Mouse (Mus musculus): ENCODE data around the gene Lamtor2. TPM values are rescaled to one million over a fixed set of nuclear protein-coding genes. Genes with fewer than 3 reads are reported as not detected.

The Lamtor2 gene
- total and polyA plus RNA-seq, 3 experiments = 125 to 188 TPM; not detected in 1

DNA sequence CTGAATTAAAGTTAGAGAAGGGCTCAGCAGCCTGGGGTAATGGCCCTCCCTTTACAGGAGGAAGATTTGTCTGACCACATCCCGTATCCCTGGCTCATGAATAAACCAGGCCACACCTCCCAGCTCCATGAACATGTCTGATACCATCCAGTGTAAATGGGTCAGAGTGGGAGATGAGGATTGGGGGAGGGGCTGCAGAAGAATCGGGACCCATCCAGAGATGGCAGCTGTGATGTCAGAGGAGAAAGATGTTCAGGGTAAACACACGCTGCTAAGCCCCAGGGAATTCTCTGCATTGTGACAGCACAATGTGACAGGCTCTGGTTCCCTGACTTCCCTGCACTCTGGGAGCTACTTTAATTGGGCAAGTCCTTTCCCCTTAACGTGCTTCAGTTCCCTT, 10.6 kb upstream of the Lamtor2 start:
- H3K4me1 ChIP-seq (ENCODE audit: control insufficient read depth in 1 of 2, insufficient read depth in 2 of 2, low read length in 2 of 2) = no peaks in the 10 kb centered on the region
- peaks cover 0 to 47% of the 10 kb centered on the region in 2 experiments; a peak in 2 of 4 replicates for H3K36me3 ChIP-seq (ENCODE audit: control insufficient read depth in 1 of 2, insufficient read depth in 2 of 2, low read length in 2 of 2)
- H3K27me3 ChIP-seq (ENCODE audit: control insufficient read depth in 1 of 2, insufficient read depth in 2 of 2, low read length in 2 of 2) = no peaks in the 10 kb centered on the region
- no peak overlapping the region for H3K27ac ChIP-seq (ENCODE audit: control insufficient read depth, low read depth, low read length)
- H3K9ac ChIP-seq (ENCODE audit: control insufficient read depth, low read depth, low read length, poor library complexity, severe bottlenecking) = no peak overlapping the region
- TF ChIP-seq UBTF (IDR thresholded peaks at IDR 0.05; ENCODE audit: borderline replicate concordance, insufficient read depth, low read depth, low read length) (no peak), ETS1 (IDR thresholded peaks at IDR 0.05; ENCODE audit: low read depth, low read length) (no peak), RAD21 (IDR thresholded peaks at IDR 0.05; ENCODE audit: low read depth, low read length) (no peak), POLR2AphosphoS2 (IDR thresholded peaks at IDR 0.05; ENCODE audit: low read length) (no peak), MAX (IDR thresholded peaks at IDR 0.05; ENCODE audit: low read length) (no peak), RCOR1 (IDR thresholded peaks at IDR 0.05; ENCODE audit: low read depth, low read length) (no peak), BHLHE40 (IDR thresholded peaks at IDR 0.05; ENCODE audit: borderline replicate concordance, low read depth, low read length) (no peak), ZC3H11A (IDR thresholded peaks at IDR 0.05; ENCODE audit: low read depth, low read length) (no peak), KAT2A (conservative IDR thresholded peaks at IDR 0.05; ENCODE audit: low read depth, low read length) (no peak), NELFE (IDR thresholded peaks at IDR 0.05; ENCODE audit: low read depth, low read length) (no peak), MYB (IDR thresholded peaks at IDR 0.05; ENCODE audit: low read depth, low read length) (no peak), E2F4 (IDR thresholded peaks at IDR 0.05; ENCODE audit: borderline replicate concordance, low read depth, low read length) (no peak), ELF1 (IDR thresholded peaks at IDR 0.05; ENCODE audit: low read depth, low read length) (no peak)
- H3K9me3 ChIP-seq (replicated peaks; ENCODE audit: insufficient read depth, low read length) = no peaks in the 10 kb centered on the region
- DNase-seq (ENCODE audit: low read depth, low spot score) = no peak
- H3K79me2 ChIP-seq (ENCODE audit: control insufficient read depth, insufficient read depth, low read length, poor library complexity) = no peaks in the 10 kb centered on the region
- H3K4me3 ChIP-seq (ENCODE audit: control insufficient read depth in 1 of 2, insufficient read depth in 1 of 2, low read depth in 2 of 2, low read length in 2 of 2) = no peak overlapping the region

DNA sequence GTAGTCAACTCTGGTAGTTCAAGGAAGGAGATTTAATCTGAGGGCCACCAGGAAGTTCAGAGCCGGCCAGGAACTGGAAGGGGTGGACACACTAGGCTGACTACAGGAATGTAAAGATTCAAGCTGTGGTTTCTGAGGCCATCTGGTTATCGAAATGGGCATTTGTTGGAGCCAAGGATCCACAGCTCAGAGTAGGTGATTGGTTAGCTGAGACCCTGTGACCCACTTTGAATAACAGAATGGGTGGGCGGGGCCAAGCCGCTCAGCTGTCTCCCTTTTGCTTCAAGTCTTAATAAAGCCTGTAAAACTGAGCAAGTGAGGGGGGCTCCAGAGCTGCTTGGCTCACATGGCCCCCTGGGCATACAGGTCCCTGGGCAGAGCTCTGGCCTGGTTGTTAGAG, 9.1 kb upstream of the Lamtor2 start:
- Histone ChIP-seq H3K4me3 (ENCODE audit: control insufficient read depth in 1 of 2, insufficient read depth in 1 of 2, low read depth in 2 of 2, low read length in 2 of 2) (no peak overlapping the region), H3K4me1 (ENCODE audit: control insufficient read depth in 1 of 2, insufficient read depth in 2 of 2, low read length in 2 of 2) (no peaks in the 10 kb centered on the region), H3K9ac (ENCODE audit: control insufficient read depth, low read depth, low read length, poor library complexity, severe bottlenecking) (no peak overlapping the region), H3K36me3 (ENCODE audit: control insufficient read depth in 1 of 2, insufficient read depth in 2 of 2, low read length in 2 of 2) (peaks cover 0 to 47% of the 10 kb centered on the region in 2 experiments; a peak in 2 of 4 replicates), H3K27ac (ENCODE audit: control insufficient read depth, low read depth, low read length) (no peak overlapping the region), H3K9me3 (replicated peaks; ENCODE audit: insufficient read depth, low read length) (no peaks in the 10 kb centered on the region), H3K79me2 (ENCODE audit: control insufficient read depth, insufficient read depth, low read length, poor library complexity) (no peaks in the 10 kb centered on the region), H3K27me3 (ENCODE audit: control insufficient read depth in 1 of 2, insufficient read depth in 2 of 2, low read length in 2 of 2) (no peaks in the 10 kb centered on the region)
- no peak for DNase-seq (ENCODE audit: low read depth, low spot score)
- no peak for TF ChIP-seq USF2 (IDR thresholded peaks at IDR 0.05; ENCODE audit: borderline replicate concordance in 1 of 2, insufficient read depth in 1 of 2, low read depth in 1 of 2, low read length in 2 of 2)
- no peak for TF ChIP-seq POLR2AphosphoS5 (IDR thresholded peaks at IDR 0.05; ENCODE audit: borderline replicate concordance, low read depth, low read length)

DNA sequence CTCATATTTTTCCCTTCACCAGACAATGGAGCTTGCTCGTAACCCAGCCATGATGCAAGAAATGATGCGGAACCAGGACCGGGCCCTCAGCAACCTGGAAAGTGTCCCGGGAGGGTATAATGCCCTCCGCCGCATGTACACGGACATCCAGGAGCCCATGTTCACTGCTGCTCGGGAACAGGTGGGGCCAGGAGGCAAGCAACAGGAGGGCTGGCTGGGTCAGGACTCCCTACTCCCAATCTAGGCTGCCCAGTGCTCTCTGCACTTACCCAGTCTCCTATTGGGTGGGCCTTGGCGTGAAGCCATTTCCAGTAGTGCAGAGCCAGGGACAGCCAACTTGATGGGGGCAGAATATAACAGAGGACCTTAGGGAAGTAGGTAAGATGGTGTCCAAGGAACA, 6.7 kb upstream of the Lamtor2 start:
- no peak for DNase-seq (ENCODE audit: low read depth, low spot score)
- H3K4me1 ChIP-seq (ENCODE audit: control insufficient read depth in 1 of 2, insufficient read depth in 2 of 2, low read length in 2 of 2) = peaks cover 1 to 5% of the 10 kb centered on the region in 2 experiments; a peak in 2 of 4 replicates
- no peak overlapping the region for H3K9ac ChIP-seq (ENCODE audit: control insufficient read depth, low read depth, low read length, poor library complexity, severe bottlenecking)
- H3K27ac ChIP-seq (ENCODE audit: control insufficient read depth, low read depth, low read length) = no peak overlapping the region
- H3K79me2 ChIP-seq (ENCODE audit: control insufficient read depth, insufficient read depth, low read length, poor library complexity) = peaks cover 11% of the 10 kb centered on the region
- no peaks in the 10 kb centered on the region for H3K27me3 ChIP-seq (ENCODE audit: control insufficient read depth in 1 of 2, insufficient read depth in 2 of 2, low read length in 2 of 2)
- H3K4me3 ChIP-seq (ENCODE audit: control insufficient read depth in 1 of 2, insufficient read depth in 1 of 2, low read depth in 2 of 2, low read length in 2 of 2) = no peak overlapping the region
- H3K9me3 ChIP-seq (replicated peaks; ENCODE audit: insufficient read depth, low read length) = no peaks in the 10 kb centered on the region
- peaks cover 5 to 37% of the 10 kb centered on the region in 2 experiments for H3K36me3 ChIP-seq (ENCODE audit: control insufficient read depth in 1 of 2, insufficient read depth in 2 of 2, low read length in 2 of 2)
- TF ChIP-seq MAFK (IDR thresholded peaks at IDR 0.05; ENCODE audit: borderline replicate concordance, low read depth, low read length) (no peak), CHD1 (IDR thresholded peaks at IDR 0.05; ENCODE audit: low read depth, low read length) (no peak), KAT2A (conservative IDR thresholded peaks at IDR 0.05; ENCODE audit: low read depth, low read length) (no peak), POLR2AphosphoS5 (IDR thresholded peaks at IDR 0.05; ENCODE audit: borderline replicate concordance, low read depth, low read length) (no peak), HCFC1 (IDR thresholded peaks at IDR 0.05; ENCODE audit: low read depth, low read length) (no peak), USF1 (IDR thresholded peaks at IDR 0.05; ENCODE audit: low read depth, low read length) (no peak), ELF1 (IDR thresholded peaks at IDR 0.05; ENCODE audit: low read depth, low read length) (no peak), E2F4 (IDR thresholded peaks at IDR 0.05; ENCODE audit: borderline replicate concordance, low read depth, low read length) (no peak), TCF12 (IDR thresholded peaks at IDR 0.05; ENCODE audit: low read depth, low read length) (no peak), RCOR1 (IDR thresholded peaks at IDR 0.05; ENCODE audit: low read depth, low read length) (no peak), MYB (IDR thresholded peaks at IDR 0.05; ENCODE audit: low read depth, low read length) (no peak), POLR2AphosphoS2 (IDR thresholded peaks at IDR 0.05; ENCODE audit: low read length) (no peak), MAX (IDR thresholded peaks at IDR 0.05; ENCODE audit: low read length) (no peak), ZC3H11A (IDR thresholded peaks at IDR 0.05; ENCODE audit: low read depth, low read length) (no peak), MEF2A (IDR thresholded peaks at IDR 0.05; ENCODE audit: extremely low read depth, insufficient replicate concordance, low read depth, low read length, poor library complexity, severe bottlenecking) (no peak), ETS1 (IDR thresholded peaks at IDR 0.05; ENCODE audit: low read depth, low read length) (no peak), ZNF384 (IDR thresholded peaks at IDR 0.05; ENCODE audit: low read depth, low read length) (no peak), CTCF (IDR thresholded peaks at IDR 0.05 in 2 of 3, conservative IDR thresholded peaks at IDR 0.05 in 1 of 3; ENCODE audit: control insufficient read depth in 1 of 3, insufficient read depth in 1 of 3, low read depth in 2 of 3, low read length in 3 of 3, poor library complexity in 1 of 3, severe bottlenecking in 1 of 3) (no peak)

Measured in MEL (cell line).